Mouse (Mus musculus) MEL (cell line): ENCODE measurements around the gene Mslnl. TPM values are rescaled to one million over a fixed set of nuclear protein-coding genes. Genes with fewer than 3 reads are reported as not detected.

Source experiments
- DNase-seq: peaks from one replicate; pipeline ENCODE4 v3.0.0; 2011; ENCODE audit warnings: low read depth, low spot score
- H3K27ac ChIP-seq: 2 replicates; pipeline ENCODE4 v1.5.1; 2012; ENCODE audit warnings: low read depth, mild to moderate bottlenecking, control low read depth, low read length, moderate library complexity; ENCODE audit not compliant: control insufficient read depth
- H3K27me3 ChIP-seq, 2 experiments: fragments of 150-350 bp in 1 of 2; sonication (generic) in 1 of 2; 2 replicates each; pipeline ENCODE4 v1.6.1; 2012; ENCODE audit warnings: low read length in 2 of 2, mild to moderate bottlenecking in 2 of 2, improper control_type of control experiment in 1 of 2, moderate library complexity in 1 of 2; ENCODE audit not compliant: insufficient read depth in 2 of 2, control insufficient read depth in 1 of 2
- H3K36me3 ChIP-seq, 2 experiments: 2 replicates each; pipeline ENCODE4 v1.6.1; 2012 to 2014; ENCODE audit warnings: low read length in 2 of 2, improper control_type of control experiment in 1 of 2, inconsistent platforms in 1 of 2, mild to moderate bottlenecking in 1 of 2; ENCODE audit not compliant: insufficient read depth in 2 of 2, control insufficient read depth in 1 of 2
- H3K4me1 ChIP-seq, 2 experiments: fragments of 150-350 bp in 1 of 2; sonication (generic) in 1 of 2; 2 replicates each; pipeline ENCODE4 v1.6.1; 2012; ENCODE audit warnings: low read length in 2 of 2, improper control_type of control experiment in 1 of 2, mild to moderate bottlenecking in 1 of 2; ENCODE audit not compliant: insufficient read depth in 2 of 2, control insufficient read depth in 1 of 2
- H3K4me3 ChIP-seq, 2 experiments: fragments of 150-350 bp in 1 of 2; sonication (generic) in 1 of 2; 2 replicates each; pipeline ENCODE4 v1.5.1; 2012; ENCODE audit warnings: low read depth in 2 of 2, low read length in 2 of 2, mild to moderate bottlenecking in 2 of 2, moderate library complexity in 2 of 2, control low read depth in 1 of 2, improper control_type of control experiment in 1 of 2; ENCODE audit not compliant: control insufficient read depth in 1 of 2, insufficient read depth in 1 of 2
- H3K79me2 ChIP-seq: 2 replicates; pipeline ENCODE4 v1.6.1; 2012; ENCODE audit warnings: mild to moderate bottlenecking, low read length, moderate library complexity; ENCODE audit not compliant: control insufficient read depth, poor library complexity, insufficient read depth
- H3K9ac ChIP-seq: 2 replicates; pipeline ENCODE4 v1.6.1; 2012; ENCODE audit warnings: low read depth, mild to moderate bottlenecking, control low read depth, low read length, moderate library complexity; ENCODE audit not compliant: control insufficient read depth, poor library complexity, severe bottlenecking
- H3K9me3 ChIP-seq: fragments of 150-350 bp; sonication (generic); replicated peaks from 2 replicates; pipeline ENCODE4 v1.6.1; 2012; ENCODE audit warnings: mild to moderate bottlenecking, low read length, improper control_type of control experiment, moderate library complexity; ENCODE audit not compliant: insufficient read depth
- BHLHE40 ChIP-seq: IDR thresholded peaks from 2 replicates; pipeline ENCODE4 v1.6.1; 2012; ENCODE audit warnings: low read depth, mild to moderate bottlenecking, inconsistent platforms, low read length, improper control_type of control experiment, borderline replicate concordance
- CHD1 ChIP-seq: IDR thresholded peaks from 2 replicates; pipeline ENCODE4 v1.6.1; 2012; ENCODE audit warnings: low read depth, mild to moderate bottlenecking, inconsistent platforms, low read length, improper control_type of control experiment
- CHD2 ChIP-seq: IDR thresholded peaks from 2 replicates; pipeline ENCODE4 v1.6.1; 2011; ENCODE audit warnings: low read length, improper control_type of control experiment
- CTCF ChIP-seq, 3 experiments: IDR thresholded peaks in 2 of 3; conservative IDR thresholded peaks in 1 of 3; 2 replicates each; pipeline ENCODE4 v1.5.1; 2011 to 2012; ENCODE audit warnings: low read length in 3 of 3, low read depth in 2 of 3, mild to moderate bottlenecking in 2 of 3, improper control_type of control experiment in 1 of 3, inconsistent platforms in 1 of 3, mixed read lengths in 1 of 3, moderate library complexity in 1 of 3; ENCODE audit not compliant: control insufficient read depth in 1 of 3, insufficient read depth in 1 of 3, poor library complexity in 1 of 3, severe bottlenecking in 1 of 3
- ELF1 ChIP-seq: IDR thresholded peaks from 2 replicates; pipeline ENCODE4 v1.6.1; 2014; ENCODE audit warnings: low read depth, mild to moderate bottlenecking, inconsistent platforms, low read length, improper control_type of control experiment, moderate library complexity
- EP300 ChIP-seq, 2 experiments: IDR thresholded peaks; 2 replicates each; pipeline ENCODE4 v1.6.1; 2011; ENCODE audit warnings: improper control_type of control experiment in 2 of 2, low read length in 2 of 2, low read depth in 1 of 2, mild to moderate bottlenecking in 1 of 2
- ETS1 ChIP-seq: IDR thresholded peaks from 2 replicates; pipeline ENCODE4 v1.6.1; 2012; ENCODE audit warnings: low read depth, mild to moderate bottlenecking, inconsistent platforms, low read length, improper control_type of control experiment, moderate library complexity
- GABPA ChIP-seq: IDR thresholded peaks from 2 replicates; pipeline ENCODE4 v1.6.1; 2012; ENCODE audit warnings: low read depth, mild to moderate bottlenecking, inconsistent platforms, low read length, improper control_type of control experiment, moderate library complexity
- GATA1 ChIP-seq: IDR thresholded peaks from 2 replicates; pipeline ENCODE4 v1.6.1; 2011; ENCODE audit warnings: low read depth, low read length, improper control_type of control experiment
- HCFC1 ChIP-seq: IDR thresholded peaks from 2 replicates; pipeline ENCODE4 v1.6.1; 2012; ENCODE audit warnings: low read depth, mild to moderate bottlenecking, inconsistent platforms, low read length, improper control_type of control experiment, moderate library complexity
- JUND ChIP-seq: IDR thresholded peaks from 2 replicates; pipeline ENCODE4 v1.6.1; 2011; ENCODE audit warnings: low read depth, mild to moderate bottlenecking, improper control_type of control experiment, low read length
- KAT2A ChIP-seq: conservative IDR thresholded peaks from 2 replicates; pipeline ENCODE4 v1.6.1; 2012; ENCODE audit warnings: low read depth, low read length, improper control_type of control experiment, inconsistent platforms
- MAFK ChIP-seq: IDR thresholded peaks from 2 replicates; pipeline ENCODE4 v1.6.1; 2011; ENCODE audit warnings: low read depth, mild to moderate bottlenecking, low read length, improper control_type of control experiment, borderline replicate concordance
- MAZ ChIP-seq: IDR thresholded peaks from 2 replicates; pipeline ENCODE4 v1.6.1; 2012; ENCODE audit warnings: low read depth, mild to moderate bottlenecking, inconsistent platforms, low read length, improper control_type of control experiment
- MEF2A ChIP-seq: IDR thresholded peaks from 2 replicates; pipeline ENCODE4 v1.6.1; 2014; ENCODE audit warnings: low read depth, mild to moderate bottlenecking, inconsistent platforms, low read length, improper control_type of control experiment; ENCODE audit not compliant: poor library complexity, insufficient replicate concordance, severe bottlenecking; ENCODE audit errors: extremely low read depth
- MXI1 ChIP-seq: IDR thresholded peaks from 2 replicates; pipeline ENCODE4 v1.6.1; 2011; ENCODE audit warnings: mild to moderate bottlenecking, low read depth, low read length, improper control_type of control experiment
- MYC ChIP-seq: IDR thresholded peaks from 2 replicates; pipeline ENCODE4 v1.6.1; 2011; ENCODE audit warnings: low read depth, mild to moderate bottlenecking, low read length, improper control_type of control experiment, moderate library complexity
- NELFE ChIP-seq: IDR thresholded peaks from 2 replicates; pipeline ENCODE4 v1.6.1; 2011; ENCODE audit warnings: low read depth, low read length, improper control_type of control experiment
- NRF1 ChIP-seq: IDR thresholded peaks from 2 replicates; pipeline ENCODE4 v1.6.1; 2014; ENCODE audit warnings: low read depth, mild to moderate bottlenecking, inconsistent platforms, low read length, improper control_type of control experiment, moderate library complexity; ENCODE audit not compliant: poor library complexity, insufficient read depth, severe bottlenecking
- POLR2A ChIP-seq, 2 experiments: IDR thresholded peaks; 2 replicates each; pipeline ENCODE4 v1.6.1; 2011 to 2012; ENCODE audit warnings: low read length in 2 of 2, mild to moderate bottlenecking in 2 of 2, control low read depth in 1 of 2, improper control_type of control experiment in 1 of 2, low read depth in 1 of 2, moderate library complexity in 1 of 2; ENCODE audit not compliant: control insufficient read depth in 1 of 2, insufficient read depth in 1 of 2, poor library complexity in 1 of 2
- POLR2AphosphoS2 ChIP-seq: IDR thresholded peaks from 2 replicates; pipeline ENCODE4 v1.6.1; 2011; ENCODE audit warnings: low read length, improper control_type of control experiment
- POLR2AphosphoS5 ChIP-seq: IDR thresholded peaks from 2 replicates; pipeline ENCODE4 v1.6.1; 2012; ENCODE audit warnings: low read depth, borderline replicate concordance, mild to moderate bottlenecking, inconsistent platforms, low read length, moderate library complexity, mixed read lengths
- RAD21 ChIP-seq: IDR thresholded peaks from 2 replicates; pipeline ENCODE4 v1.6.1; 2011; ENCODE audit warnings: mild to moderate bottlenecking, low read depth, low read length, improper control_type of control experiment
- RCOR1 ChIP-seq: IDR thresholded peaks from 2 replicates; pipeline ENCODE4 v1.6.1; 2012; ENCODE audit warnings: low read depth, mild to moderate bottlenecking, inconsistent platforms, low read length, improper control_type of control experiment
- SIN3A ChIP-seq: IDR thresholded peaks from 2 replicates; pipeline ENCODE4 v1.6.1; 2012; ENCODE audit warnings: low read length, improper control_type of control experiment, inconsistent platforms
- SMC3 ChIP-seq: IDR thresholded peaks from 2 replicates; pipeline ENCODE4 v1.6.1; 2011; ENCODE audit warnings: low read depth, low read length, improper control_type of control experiment
- TAL1 ChIP-seq: IDR thresholded peaks from 2 replicates; pipeline ENCODE4 v1.6.1; 2012; ENCODE audit warnings: mild to moderate bottlenecking, inconsistent platforms, low read length, moderate library complexity, mixed read lengths
- TBP ChIP-seq: IDR thresholded peaks from 2 replicates; pipeline ENCODE4 v1.8.0; 2011; ENCODE audit warnings: low read depth, low read length, improper control_type of control experiment
- TCF12 ChIP-seq: IDR thresholded peaks from 2 replicates; pipeline ENCODE4 v1.6.1; 2014; ENCODE audit warnings: low read depth, mild to moderate bottlenecking, inconsistent platforms, low read length, improper control_type of control experiment, moderate library complexity
- UBTF ChIP-seq: IDR thresholded peaks from 2 replicates; pipeline ENCODE4 v1.6.1; 2012; ENCODE audit warnings: low read depth, mild to moderate bottlenecking, inconsistent platforms, low read length, improper control_type of control experiment, moderate library complexity, borderline replicate concordance; ENCODE audit not compliant: insufficient read depth
- USF1 ChIP-seq: IDR thresholded peaks from 2 replicates; pipeline ENCODE4 v1.6.1; 2014; ENCODE audit warnings: low read depth, mild to moderate bottlenecking, inconsistent platforms, low read length, improper control_type of control experiment, moderate library complexity
- USF2 ChIP-seq, 2 experiments: IDR thresholded peaks; 2 replicates each; pipeline ENCODE4 v1.6.1; 2011 to 2012; ENCODE audit warnings: improper control_type of control experiment in 2 of 2, low read length in 2 of 2, borderline replicate concordance in 1 of 2, inconsistent platforms in 1 of 2, low read depth in 1 of 2, mild to moderate bottlenecking in 1 of 2; ENCODE audit not compliant: insufficient read depth in 1 of 2
- ZC3H11A ChIP-seq: IDR thresholded peaks from 2 replicates; pipeline ENCODE4 v1.6.1; 2012; ENCODE audit warnings: low read depth, mild to moderate bottlenecking, inconsistent platforms, low read length, improper control_type of control experiment
- ZKSCAN1 ChIP-seq: IDR thresholded peaks from 2 replicates; pipeline ENCODE4 v1.6.1; 2012; ENCODE audit warnings: low read depth, mild to moderate bottlenecking, inconsistent platforms, low read length, improper control_type of control experiment, moderate library complexity
- ZMIZ1 ChIP-seq: IDR thresholded peaks from 2 replicates; pipeline ENCODE4 v1.6.1; 2012; ENCODE audit warnings: low read depth, mild to moderate bottlenecking, inconsistent platforms, low read length, improper control_type of control experiment, moderate library complexity
- ZNF384 ChIP-seq: IDR thresholded peaks from 2 replicates; pipeline ENCODE4 v1.6.1; 2012; ENCODE audit warnings: low read depth, mild to moderate bottlenecking, inconsistent platforms, low read length, improper control_type of control experiment
- polyA plus RNA-seq, 2 experiments: library from polyadenylated mRNA; stranded (reverse) in 1 of 2; unstranded in 1 of 2; fragments of >175 nt in 1 of 2; fragments of >200 nt in 1 of 2; gene quantifications; 2 replicates each; pipeline versions ENCODE4 v1.2.1 to v1.2.4; 2012; ENCODE audit warnings: low replicate concordance in 2 of 2, low read depth in 1 of 2; ENCODE audit not compliant: insufficient read length in 2 of 2, insufficient read depth in 1 of 2, missing spikeins in 1 of 2
- total RNA-seq: library from RNA; depleted of rRNA; stranded (reverse); fragments of 300-350 nt; gene quantifications from 2 replicates; pipeline ENCODE4 v1.2.3, GENCODE M21; 2012

Mslnl gene
- total and polyA plus RNA-seq, 3 experiments, result 0.08 TPM; not detected in 1

GRCm38 (mm10) chr17:25773549-25774120 is 37.8 kb downstream of the Mslnl start, which contains the start of gene Narfl:
Gene Narfl (plus strand): TSS chr17:25773776.
- no peaks in the 10 kb centered on the region for H3K9me3 ChIP-seq
- no peaks in the 10 kb centered on the region; a peak in 1 of 4 replicates for H3K36me3 ChIP-seq
- peak within 1 kb of the TSS; percentile 73 to 74 for H3K4me3 ChIP-seq
- peaks cover 0 to 10% of the 10 kb centered on the region in 2 experiments; a peak in 3 of 4 replicates for H3K4me1 ChIP-seq
- peak within 1 kb of the TSS; percentile 86 for H3K9ac ChIP-seq
- H3K79me2 ChIP-seq, result peaks cover 8% of the 10 kb centered on the region
- peak; percentile 98 for DNase-seq
- no peak within 1 kb of the TSS for H3K27ac ChIP-seq
- peaks cover 3% of the 10 kb centered on the region in 2 experiments; a peak in 2 of 4 replicates for H3K27me3 ChIP-seq
- TF ChIP-seq ZC3H11A (peak; percentile 79), USF2 (IDR thresholded peaks at IDR 0.05; ENCODE audit: borderline replicate concordance in 1 of 2, insufficient read depth in 1 of 2, low read depth in 1 of 2, low read length in 2 of 2) (no peak), CHD1 (no peak), MYC (peak; percentile 82; the same call in 1 of the 2 replicates), GABPA (no peak; the same call in 1 of the 2 replicates), SMC3 (peak; percentile 96), ZMIZ1 (no peak), ETS1 (no peak), MAZ (peak; percentile 88; the same call in 1 of the 2 replicates), TBP (peak; percentile 97), NELFE (peak; percentile 72), KAT2A (peak; percentile 99), MXI1 (peak; percentile 93), TAL1 (no peak), GATA1 (no peak), TCF12 (peak; percentile 86), MAFK (no peak), ELF1 (peak; percentile 100), CHD2 (no peak), RCOR1 (no peak), EP300 (IDR thresholded peaks at IDR 0.05; ENCODE audit: low read depth in 1 of 2, low read length in 2 of 2) (no peak), RAD21 (peak; percentile 68), ZNF384 (no peak), POLR2AphosphoS5 (no peak), MEF2A (0 out of 2 replicates have a peak, but pooled peaks have one; percentile 65), ZKSCAN1 (no peak), UBTF (no peak), HCFC1 (peak; percentile 99), NRF1 (peak; percentile 95), SIN3A (peak; percentile 99), POLR2AphosphoS2 (no peak; the same call in 1 of the 2 replicates), POLR2A (IDR thresholded peaks at IDR 0.05; ENCODE audit: control insufficient read depth in 1 of 2, insufficient read depth in 1 of 2, low read depth in 1 of 2, low read length in 2 of 2, poor library complexity in 1 of 2) (peak; percentile 71 to 72; a peak in 3 of 4 replicates), USF1 (peak; percentile 63), CTCF (IDR thresholded peaks at IDR 0.05 in 2 of 3, conservative IDR thresholded peaks at IDR 0.05 in 1 of 3; ENCODE audit: control insufficient read depth in 1 of 3, insufficient read depth in 1 of 3, low read depth in 2 of 3, low read length in 3 of 3, poor library complexity in 1 of 3, severe bottlenecking in 1 of 3) (peak; percentile 89 to 98 (median 97)), BHLHE40 (no peak), JUND (0 out of 2 replicates have a peak, but pooled peaks have one; percentile 14)
